Mouse (Mus musculus) layer of hippocampus, postnatal 25 days (tissue): ENCODE measurements at regions not wholly inside any gene's neighbourhood (a gene's known extent, or its start where the extent isn't known, plus 50 kb on each side); places are given as distances from the start of the nearest gene placed in this dataset.

Experiments used
- DNase-seq, 2 experiments: peaks; one replicate each; pipeline ENCODE4 v3.0.0; 2022; ENCODE audit warnings: mixed read lengths in 2 of 2, low spot score in 1 of 2; ENCODE audit errors: extremely low spot score in 1 of 2

- no peak for DNase-seq
Measured at GRCm38 (mm10) chr13:82360711-82361110, 577.8 kb downstream of the Cetn3 start.

- no peak for DNase-seq
Measured at GRCm38 (mm10) chr13:82361379-82361778, 578.5 kb downstream of the Cetn3 start.

- no peak for DNase-seq
Measured at GRCm38 (mm10) chr13:82366768-82367167, 583.9 kb downstream of the Cetn3 start.

- DNase-seq, result no peak
Measured at GRCm38 (mm10) chr13:82371579-82371978, 588.7 kb downstream of the Cetn3 start.

GRCm38 (mm10) chr13:82372612-82373011, 589.7 kb downstream of the Cetn3 start:
- DNase-seq, result no peak

GRCm38 (mm10) chr13:82392908-82393307, 610.0 kb downstream of the Cetn3 start:
- peak; percentile 2 to 5 for DNase-seq

- DNase-seq, result no peak
Measured at GRCm38 (mm10) chr13:82393496-82393895, 610.6 kb downstream of the Cetn3 start.

GRCm38 (mm10) chr13:82413677-82414076, 630.8 kb downstream of the Cetn3 start:
- DNase-seq, result no peak

- DNase-seq, result no peak
Measured at GRCm38 (mm10) chr13:82420966-82421365, 638.1 kb downstream of the Cetn3 start.

GRCm38 (mm10) chr13:82423911-82424654, 641.2 kb downstream of the Cetn3 start:
- no peak for DNase-seq

GRCm38 (mm10) chr13:82424732-82425341, 642.0 kb downstream of the Cetn3 start:
- DNase-seq, result no peak

GRCm38 (mm10) chr13:82432411-82432810, 649.5 kb downstream of the Cetn3 start:
- DNase-seq, result no peak

GRCm38 (mm10) chr13:82439294-82439693, 656.4 kb downstream of the Cetn3 start:
- no peak for DNase-seq

GRCm38 (mm10) chr13:82453650-82454049, 670.8 kb downstream of the Cetn3 start:
- DNase-seq, result no peak

GRCm38 (mm10) chr13:82483265-82483929, 700.5 kb downstream of the Cetn3 start:
- DNase-seq, result no peak

- DNase-seq, result no peak
Measured at GRCm38 (mm10) chr13:82496606-82497005, 713.7 kb downstream of the Cetn3 start.

GRCm38 (mm10) chr13:82508176-82508575, 725.3 kb downstream of the Cetn3 start:
- DNase-seq, result no peak

GRCm38 (mm10) chr13:82509512-82509911, 726.6 kb downstream of the Cetn3 start:
- DNase-seq, result no peak
